Mouse (Mus musculus): ENCODE measurements around the gene Agmat.
"Not testable (repeated sequence)": the region's sequence is repeated elsewhere in the genome, so short reads cannot be mapped to it uniquely, and the experiment has no call there.

The Agmat gene

GRCm38 (mm10) chr4:141755375-141755930 lies 9.0 kb downstream of the Agmat start:
- no peak for DNase-seq (ENCODE audit: low read depth, low spot score)
- Histone ChIP-seq H3K36me3 (ENCODE audit: control insufficient read depth, insufficient read depth, low read length, poor library complexity, severe bottlenecking) (no peaks in the 10 kb centered on the region), H3K27me3 (ENCODE audit: control insufficient read depth, insufficient read depth, low read length, poor library complexity, severe bottlenecking) (no peaks in the 10 kb centered on the region)

GRCm38 (mm10) chr4:141757124-141757523 lies 10.7 kb downstream of the Agmat start:
- H3K27me3 ChIP-seq (ENCODE audit: control insufficient read depth, insufficient read depth, low read length, poor library complexity, severe bottlenecking): no peaks in the 10 kb centered on the region
- no peak for DNase-seq (ENCODE audit: low read depth, low spot score)
- H3K36me3 ChIP-seq (ENCODE audit: control insufficient read depth, insufficient read depth, low read length, poor library complexity, severe bottlenecking): no peaks in the 10 kb centered on the region

- H3K27me3 ChIP-seq (ENCODE audit: control insufficient read depth, insufficient read depth, low read length, poor library complexity, severe bottlenecking): no peaks in the 10 kb centered on the region
- peaks cover 2% of the 10 kb centered on the region; the same call in 1 of the 2 replicates for H3K36me3 ChIP-seq (ENCODE audit: control insufficient read depth, insufficient read depth, low read length, poor library complexity, severe bottlenecking)
- DNase-seq (ENCODE audit: low read depth, low spot score): no peak
Measured at GRCm38 (mm10) chr4:141758874-141759542, 12.5 kb downstream of the Agmat start.

- H3K36me3 ChIP-seq (ENCODE audit: control insufficient read depth, insufficient read depth, low read length, poor library complexity, severe bottlenecking): peaks cover 2% of the 10 kb centered on the region; the same call in 1 of the 2 replicates
Measured at GRCm38 (mm10) chr4:141760942-141761341, 14.5 kb downstream of the Agmat start.

GRCm38 (mm10) chr4:141762102-141762598 lies 15.7 kb downstream of the Agmat start:
- DNase-seq (ENCODE audit: low read depth, low spot score): no peak
- H3K36me3 ChIP-seq (ENCODE audit: control insufficient read depth, insufficient read depth, low read length, poor library complexity, severe bottlenecking): peaks cover 2% of the 10 kb centered on the region; the same call in 1 of the 2 replicates
- H3K27me3 ChIP-seq (ENCODE audit: control insufficient read depth, insufficient read depth, low read length, poor library complexity, severe bottlenecking): no peaks in the 10 kb centered on the region

More at GRCm38 (mm10) chr4:141760942-141761341, 14.5 kb downstream of the Agmat start:
- no peak for DNase-seq (ENCODE audit: low read depth, low spot score)
- H3K27me3 ChIP-seq (ENCODE audit: control insufficient read depth, insufficient read depth, low read length, poor library complexity, severe bottlenecking): no peaks in the 10 kb centered on the region

GRCm38 (mm10) chr4:141763476-141763875 lies 17.0 kb downstream of the Agmat start:
- DNase-seq (ENCODE audit: low read depth, low spot score): no peak
- H3K36me3 ChIP-seq (ENCODE audit: control insufficient read depth, insufficient read depth, low read length, poor library complexity, severe bottlenecking): peaks cover 2% of the 10 kb centered on the region; the same call in 1 of the 2 replicates
- H3K27me3 ChIP-seq (ENCODE audit: control insufficient read depth, insufficient read depth, low read length, poor library complexity, severe bottlenecking): no peaks in the 10 kb centered on the region

- Histone ChIP-seq H3K27me3 (ENCODE audit: control insufficient read depth, insufficient read depth, low read length, poor library complexity, severe bottlenecking) (no peaks in the 10 kb centered on the region), H3K36me3 (ENCODE audit: control insufficient read depth, insufficient read depth, low read length, poor library complexity, severe bottlenecking) (peaks cover 5% of the 10 kb centered on the region)
- peak; percentile 15 for DNase-seq (ENCODE audit: low read depth, low spot score)
Measured at GRCm38 (mm10) chr4:141765008-141765407, 18.5 kb downstream of the Agmat start.

GRCm38 (mm10) chr4:141766316-141766667 lies 19.8 kb downstream of the Agmat start:
- peak; percentile 57 for DNase-seq (ENCODE audit: low read depth, low spot score)
- H3K36me3 ChIP-seq (ENCODE audit: control insufficient read depth, insufficient read depth, low read length, poor library complexity, severe bottlenecking): peaks cover 7% of the 10 kb centered on the region
- no peaks in the 10 kb centered on the region for H3K27me3 ChIP-seq (ENCODE audit: control insufficient read depth, insufficient read depth, low read length, poor library complexity, severe bottlenecking)

GRCm38 (mm10) chr4:141766668-141767352 lies 20.3 kb downstream of the Agmat start:
- Histone ChIP-seq H3K36me3 (ENCODE audit: control insufficient read depth, insufficient read depth, low read length, poor library complexity, severe bottlenecking) (peaks cover 7% of the 10 kb centered on the region), H3K27me3 (ENCODE audit: control insufficient read depth, insufficient read depth, low read length, poor library complexity, severe bottlenecking) (no peaks in the 10 kb centered on the region)
- DNase-seq (ENCODE audit: low read depth, low spot score): no peak

- Histone ChIP-seq H3K36me3 (ENCODE audit: control insufficient read depth, insufficient read depth, low read length, poor library complexity, severe bottlenecking) (peaks cover 7% of the 10 kb centered on the region), H3K27me3 (ENCODE audit: control insufficient read depth, insufficient read depth, low read length, poor library complexity, severe bottlenecking) (no peaks in the 10 kb centered on the region)
- no peak for DNase-seq (ENCODE audit: low read depth, low spot score)
Measured at GRCm38 (mm10) chr4:141767353-141768036, 21.0 kb downstream of the Agmat start.

GRCm38 (mm10) chr4:141769501-141770160 lies 23.2 kb downstream of the Agmat start:
- no peak for DNase-seq (ENCODE audit: low read depth, low spot score)
- H3K36me3 ChIP-seq (ENCODE audit: control insufficient read depth, insufficient read depth, low read length, poor library complexity, severe bottlenecking): peaks cover 5% of the 10 kb centered on the region
- no peaks in the 10 kb centered on the region for H3K27me3 ChIP-seq (ENCODE audit: control insufficient read depth, insufficient read depth, low read length, poor library complexity, severe bottlenecking)

GRCm38 (mm10) chr4:141771823-141772222 lies 25.4 kb downstream of the Agmat start:
- no peak for DNase-seq (ENCODE audit: low read depth, low spot score)

GRCm38 (mm10) chr4:141773019-141773418 lies 26.5 kb downstream of the Agmat start:
- DNase-seq (ENCODE audit: low read depth, low spot score); H3K36me3 ChIP-seq (ENCODE audit: control insufficient read depth, insufficient read depth, low read length, poor library complexity, severe bottlenecking); H3K27me3 ChIP-seq (ENCODE audit: control insufficient read depth, insufficient read depth, low read length, poor library complexity, severe bottlenecking): not testable (repeated sequence)

More at GRCm38 (mm10) chr4:141771823-141772222, 25.4 kb downstream of the Agmat start:
- H3K36me3 ChIP-seq (ENCODE audit: control insufficient read depth, insufficient read depth, low read length, poor library complexity, severe bottlenecking): peaks cover 7% of the 10 kb centered on the region
- H3K27me3 ChIP-seq (ENCODE audit: control insufficient read depth, insufficient read depth, low read length, poor library complexity, severe bottlenecking): no peaks in the 10 kb centered on the region

GRCm38 (mm10) chr4:141779828-141780227 lies 33.4 kb downstream of the Agmat start:
- Histone ChIP-seq H3K36me3 (ENCODE audit: control insufficient read depth, insufficient read depth, low read length, poor library complexity, severe bottlenecking) (peaks cover 19% of the 10 kb centered on the region; the same call in 1 of the 2 replicates), H3K27me3 (ENCODE audit: control insufficient read depth, insufficient read depth, low read length, poor library complexity, severe bottlenecking) (no peaks in the 10 kb centered on the region)
- no peak for DNase-seq (ENCODE audit: low read depth, low spot score)

Measured in splenic B cell, adult 2 months (primary cell).